ENCODE assay signal across 8 mouse cellular contexts in the genomic region with DNA sequence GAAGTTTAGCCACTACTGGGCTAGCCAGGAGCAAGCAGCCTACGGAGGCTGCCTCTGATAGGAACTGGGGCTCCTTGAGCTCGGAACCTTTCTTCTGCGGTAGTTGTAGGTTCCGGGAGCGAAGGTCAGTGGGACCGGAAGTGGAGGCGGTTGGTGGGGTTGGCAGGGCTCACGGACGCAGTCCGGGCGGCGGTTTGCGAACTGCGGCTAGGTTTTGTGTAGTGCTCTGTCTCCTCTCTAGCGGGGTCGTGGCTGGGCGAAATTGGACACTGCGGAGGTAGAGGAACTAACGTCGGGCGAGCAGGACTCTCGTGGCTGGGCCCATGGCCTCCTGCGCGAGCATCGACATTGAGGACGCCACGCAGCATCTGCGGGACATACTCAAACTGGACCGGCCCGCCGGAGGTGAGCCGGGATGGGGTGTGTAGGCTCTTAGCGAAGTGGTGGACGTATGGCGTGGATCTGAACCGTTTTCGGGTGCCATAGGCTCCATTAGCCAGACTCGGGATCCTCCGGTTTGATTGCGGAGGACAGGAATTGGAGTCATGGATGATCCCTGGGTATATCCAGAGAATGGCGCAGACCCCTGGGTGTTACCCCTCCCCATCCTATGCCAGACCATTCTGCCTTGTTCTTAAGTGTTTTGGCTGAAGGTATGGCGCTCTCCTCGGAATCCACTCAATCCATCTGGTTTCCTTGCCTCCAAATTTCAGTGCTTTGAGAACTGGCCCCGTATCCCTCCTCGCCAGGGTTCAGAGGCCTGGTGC. TPM values are rescaled to one million over a fixed set of nuclear protein-coding genes. Genes with fewer than 3 reads are reported as not detected.
DNase-seq lines count a peak whose midpoint lies in the region; ATAC-seq and TF ChIP-seq lines count a peak whose summit lies in the region.

Edc4 (plus strand) TSS at position 128 of the 767 bp plus-strand sequence.

- TF ChIP-seq EP300 in CH12.LX (IDR thresholded peaks at IDR 0.05; ENCODE audit: low read length), result no peak
- TF ChIP-seq EP300 in liver, embryonic 14.5 days (IDR thresholded peaks at IDR 0.05; ENCODE audit: low read depth), result 0 out of 2 replicates have a peak, but pooled peaks have one; percentile 24

- peaks cover 41 to 71% of the 10 kb centered on the region in 2 experiments for H3K36me3 ChIP-seq in CH12.LX (replicated peaks in 1 of 2; ENCODE audit: control insufficient read depth in 1 of 2, insufficient read depth in 1 of 2, low read length in 1 of 2)
- peaks cover 19% of the 10 kb centered on the region; the same call in 1 of the 2 replicates for H3K36me3 ChIP-seq in forebrain, embryonic 11.5 days (ENCODE audit: control insufficient read depth, insufficient read depth, low read length)
- peaks cover 53% of the 10 kb centered on the region for H3K36me3 ChIP-seq in heart, embryonic 15.5 days
- H3K36me3 ChIP-seq in liver, embryonic 14.5 days (replicated peaks; ENCODE audit: control insufficient read depth, insufficient read depth, low read depth), result peaks cover 46% of the 10 kb centered on the region
- H3K36me3 ChIP-seq in stomach, embryonic 15.5 days, result peaks cover 42% of the 10 kb centered on the region

- H3K79me2 ChIP-seq in CH12.LX (replicated peaks; ENCODE audit: control insufficient read depth, extremely low read depth, insufficient read depth, poor library complexity, severe bottlenecking), result peaks cover 31% of the 10 kb centered on the region

- no peak within 1 kb of the TSS for H3K27ac ChIP-seq in CH12.LX (ENCODE audit: insufficient read depth, low read depth)
- peak within 1 kb of the TSS; percentile 46; the same call in 1 of the 2 replicates for H3K27ac ChIP-seq in forebrain, embryonic 11.5 days (ENCODE audit: low read depth, low read length)
- peak within 1 kb of the TSS; percentile 76 for H3K27ac ChIP-seq in heart, embryonic 15.5 days
- peak within 1 kb of the TSS; percentile 39 for H3K27ac ChIP-seq in liver, embryonic 14.5 days
- H3K27ac ChIP-seq in stomach, embryonic 15.5 days, result no peak within 1 kb of the TSS

- no peak for TF ChIP-seq RAD21 in CH12.LX (IDR thresholded peaks at IDR 0.05; ENCODE audit: low read depth, low read length)

- no peaks in the 10 kb centered on the region for H3K9me3 ChIP-seq in CH12.LX (replicated peaks; ENCODE audit: low read length)
- no peaks in the 10 kb centered on the region for H3K9me3 ChIP-seq in forebrain, embryonic 11.5 days (ENCODE audit: control insufficient read depth, low read length)
- no peaks in the 10 kb centered on the region for H3K9me3 ChIP-seq in heart, embryonic 15.5 days (replicated peaks)
- no peaks in the 10 kb centered on the region for H3K9me3 ChIP-seq in liver, embryonic 14.5 days (ENCODE audit: control insufficient read depth, low read length)
- no peaks in the 10 kb centered on the region for H3K9me3 ChIP-seq in stomach, embryonic 15.5 days

- H3K4me2 ChIP-seq in CH12.LX (ENCODE audit: insufficient read depth, low read depth, poor library complexity, severe bottlenecking), result peak within 1 kb of the TSS; percentile 78
- H3K4me2 ChIP-seq in forebrain, embryonic 11.5 days (ENCODE audit: low read depth, low read length, severe bottlenecking), result peak within 1 kb of the TSS; percentile 92
- H3K4me2 ChIP-seq in heart, embryonic 15.5 days, result peak within 1 kb of the TSS; percentile 85
- peak within 1 kb of the TSS; percentile 92 for H3K4me2 ChIP-seq in liver, embryonic 14.5 days (ENCODE audit: low read depth)
- peak within 1 kb of the TSS; percentile 86 for H3K4me2 ChIP-seq in stomach, embryonic 15.5 days

- no peak for TF ChIP-seq CTCF in CH12.LX (conservative IDR thresholded peaks at IDR 0.05 in 1 of 2, IDR thresholded peaks at IDR 0.05 in 1 of 2; ENCODE audit: low read depth in 2 of 2, low read length in 2 of 2)
- no peak for TF ChIP-seq CTCF in liver, embryonic 14.5 days (IDR thresholded peaks at IDR 0.05; ENCODE audit: low read depth)

- peak; percentile 86 for DNase-seq in CH12.LX (ENCODE audit: extremely low read depth)
- peak; percentile 91 for DNase-seq in c-Kit-positive CD71-negative TER-119-negative erythroid progenitor cells, embryonic 14.5 days (ENCODE audit: low read depth)
- DNase-seq in forebrain, embryonic 11.5 days (ENCODE audit: low spot score), result peak; percentile 91
- DNase-seq in kidney, postnatal 14 days, result peak; percentile 88
- peak; percentile 76 to 77 (median 76) for DNase-seq in liver, embryonic 14.5 days (ENCODE audit: low read depth in 3 of 3, low spot score in 3 of 3)
- DNase-seq in neural tube, embryonic 10.5 days (ENCODE audit: extremely low spot score, low spot score), result peak; percentile 89

- dilution Hi-C loops in CH12.LX (cut with MboI; ENCODE audit: extremely low pct_ligation_motif_present, extremely low pct_unique_long_range_greater_than_20kb, low sequenced_read_pairs), result no loop called here

- no peaks in the 10 kb centered on the region for H3K27me3 ChIP-seq in CH12.LX (replicated peaks)
- H3K27me3 ChIP-seq in forebrain, embryonic 11.5 days (ENCODE audit: control insufficient read depth, insufficient read depth, low read length), result no peaks in the 10 kb centered on the region
- H3K27me3 ChIP-seq in heart, embryonic 15.5 days, result no peaks in the 10 kb centered on the region
- no peaks in the 10 kb centered on the region for H3K27me3 ChIP-seq in liver, embryonic 14.5 days (ENCODE audit: control insufficient read depth, insufficient read depth, low read length)
- no peaks in the 10 kb centered on the region for H3K27me3 ChIP-seq in stomach, embryonic 15.5 days (replicated peaks)

- H3K9ac ChIP-seq in CH12.LX (ENCODE audit: insufficient read depth, low read depth), result peak within 1 kb of the TSS; percentile 88
- peak within 1 kb of the TSS; percentile 91 for H3K9ac ChIP-seq in forebrain, embryonic 11.5 days (ENCODE audit: low read length)
- peak within 1 kb of the TSS; percentile 96 for H3K9ac ChIP-seq in heart, embryonic 15.5 days
- H3K9ac ChIP-seq in liver, embryonic 14.5 days (replicated peaks), result peak within 1 kb of the TSS; percentile 87
- H3K9ac ChIP-seq in stomach, embryonic 15.5 days, result peak within 1 kb of the TSS; percentile 90

- peak; percentile 88 for TF ChIP-seq POLR2A in CH12.LX (IDR thresholded peaks at IDR 0.05; ENCODE audit: low read depth, low read length)

- peak within 1 kb of the TSS; percentile 85 to 96 (median 93) for H3K4me3 ChIP-seq in CH12.LX (replicated peaks in 1 of 3; ENCODE audit: low read depth in 2 of 3, low read length in 2 of 3, poor library complexity in 1 of 3)
- H3K4me3 ChIP-seq in forebrain, embryonic 11.5 days (ENCODE audit: low read depth, low read length), result peak within 1 kb of the TSS; percentile 92
- H3K4me3 ChIP-seq in heart, embryonic 15.5 days, result peak within 1 kb of the TSS; percentile 97
- H3K4me3 ChIP-seq in liver, embryonic 14.5 days (ENCODE audit: insufficient read depth in 1 of 2, low read depth in 2 of 2, low read length in 2 of 2), result peak within 1 kb of the TSS; percentile 81 to 91
- peak within 1 kb of the TSS; percentile 91 for H3K4me3 ChIP-seq in stomach, embryonic 15.5 days (replicated peaks)

- peak; percentile 90 for ATAC-seq in forebrain, embryonic 11.5 days (replicated peaks; ENCODE audit: low FRiP score)
- ATAC-seq in heart, embryonic 15.5 days (replicated peaks; ENCODE audit: insufficient number of reproducible peaks, insufficient read depth, low FRiP score, low read depth), result peak; percentile 75
- peak; percentile 90 for ATAC-seq in liver, embryonic 14.5 days (ENCODE audit: insufficient read depth)
- peak; percentile 91 for ATAC-seq in stomach, embryonic 15.5 days (ENCODE audit: insufficient read depth, low FRiP score, low read depth)

- WGBS in forebrain, embryonic 11.5 days, result 1% methylated on average over 45 of the region's 45 CpGs
- WGBS in heart, embryonic 15.5 days, result under 1% methylated on average over 45 of the region's 45 CpGs
- under 1% methylated on average over 45 of the region's 45 CpGs for WGBS in liver, embryonic 14.5 days (ENCODE audit: insufficient replicate concordance)
- under 1% methylated on average over 45 of the region's 45 CpGs for WGBS in stomach, embryonic 15.5 days

- in situ Hi-C loops in CH12.LX (cut with MboI; ENCODE audit: low pct_ligation_motif_present, low pct_unique_long_range_greater_than_20kb, low sequenced_read_pairs), result no loop called here

- H3K4me1 ChIP-seq in CH12.LX (ENCODE audit: control insufficient read depth in 1 of 2, insufficient read depth in 2 of 2), result peaks cover 3 to 19% of the 10 kb centered on the region in 2 experiments
- peaks cover 9% of the 10 kb centered on the region for H3K4me1 ChIP-seq in forebrain, embryonic 11.5 days (replicated peaks; ENCODE audit: control insufficient read depth, insufficient read depth, low read length)
- peaks cover 18% of the 10 kb centered on the region for H3K4me1 ChIP-seq in heart, embryonic 15.5 days (replicated peaks)
- peaks cover 11 to 13% of the 10 kb centered on the region in 2 experiments for H3K4me1 ChIP-seq in liver, embryonic 14.5 days (replicated peaks; ENCODE audit: control insufficient read depth in 2 of 2, insufficient read depth in 2 of 2, low read length in 1 of 2)
- peaks cover 21% of the 10 kb centered on the region for H3K4me1 ChIP-seq in stomach, embryonic 15.5 days

TF ChIP-seq in CH12.LX, 34 proteins besides CTCF, POLR2A, EP300 and RAD21 (continues in another document):
- peak; percentile 94 for TF ChIP-seq ZMIZ1 (IDR thresholded peaks at IDR 0.05; ENCODE audit: low read depth, low read length)
- TF ChIP-seq KAT2A (IDR thresholded peaks at IDR 0.05; ENCODE audit: insufficient replicate concordance, low read length), result peak; percentile 81; the same call in 1 of the 2 replicates
- TF ChIP-seq TBP (conservative IDR thresholded peaks at IDR 0.05; ENCODE audit: low read depth, low read length), result peak; percentile 68; the same call in 1 of the 2 replicates
- 0 out of 2 replicates have a peak, but pooled peaks have one; percentile 29 for TF ChIP-seq NRF1 (IDR thresholded peaks at IDR 0.05; ENCODE audit: low read depth, low read length)
- peak; percentile 89 for TF ChIP-seq NELFE (IDR thresholded peaks at IDR 0.05; ENCODE audit: low read depth, low read length)
- TF ChIP-seq JUN (IDR thresholded peaks at IDR 0.05; ENCODE audit: insufficient read depth, low read depth, low read length), result no peak
- TF ChIP-seq TCF12 (IDR thresholded peaks at IDR 0.05; ENCODE audit: low read depth, low read length), result peak; percentile 86
- peak; percentile 64; the same call in 1 of the 2 replicates for TF ChIP-seq MAX (IDR thresholded peaks at IDR 0.05; ENCODE audit: low read length)
- no peak for TF ChIP-seq ZC3H11A (IDR thresholded peaks at IDR 0.05; ENCODE audit: low read depth, low read length)

RNA-seq across cellular contexts. Expression of gene Edc4, which starts in this region (rescaled TPM):
- total RNA-seq in CH12.LX (2012; rRNA removed), result 41.6 and 47.0 TPM in 2 replicates
- total RNA-seq in CH12.LX (2014; rRNA removed), result 28.2 and 28.7 TPM in 2 replicates
- polyA plus RNA-seq in CH12.LX (2012; ENCODE audit: insufficient read length, low read depth), result 37.5 and 46.4 TPM in 2 replicates
- polyA plus RNA-seq in forebrain, embryonic 11.5 days (2014; fragmentation: Nextera tagmentation; extraction: Ambion mirVana), result 62.7 and 65.2 TPM in 2 replicates
- 25.3 and 34.7 TPM in 2 replicates for polyA plus RNA-seq in heart, embryonic 15.5 days (2015; fragmentation: Nextera tagmentation; extraction: Ambion mirVana)
- 17.5 and 21.6 TPM in 2 replicates for polyA plus RNA-seq in liver, embryonic 14.5 days (2012; rRNA removed)
- 9.9 and 10.7 TPM in 2 replicates for polyA plus RNA-seq in liver, embryonic 14.5 days (2014; fragmentation: Nextera tagmentation; extraction: Ambion mirVana)
- polyA plus RNA-seq in stomach, embryonic 15.5 days (2015; fragmentation: Nextera tagmentation; extraction: Ambion mirVana), result 35.7 and 41.9 TPM in 2 replicates

Comparison
In these comparisons a context has a peak if more than half of its experiments do, and no peak if none do; other contexts are left out.
1. H3K27ac ChIP-seq: peak in forebrain, embryonic 11.5 days (single experiment), heart, embryonic 15.5 days (single experiment) and liver, embryonic 14.5 days (single experiment); none in CH12.LX (single experiment) and stomach, embryonic 15.5 days (single experiment).
2. Peak in every context shown above with its lines, with median percentiles within 50 percentile points of each other: DNase-seq, H3K4me2 ChIP-seq, H3K4me3 ChIP-seq, H3K9ac ChIP-seq and ATAC-seq.